Comparison of ENCODE assay signal across 15 mouse cellular contexts in genomic region chr6:121116434-121116833, GRCm38 (mm10).
"Had no signal": no experiment of that assay in that cellular context is flagged by ENCODE, and none has a peak within 500 bp of the region (broad histone marks: within the 10 kb centered on the region; RNA-seq: fewer than 3 reads in every experiment).

No protein-coding gene starts in this region.

- H3K27me3 ChIP-seq: limb, embryonic 12.5 days; liver, embryonic 13.5 days had no signal

- DNase-seq: kidney, adult 8-10 months; liver, embryonic 13.5 days; lung, embryonic 14.5 days; lung, postnatal 10 days; right cerebral cortex, postnatal 25 days; thymus, adult 2 months; thymus, postnatal 25 days had no signal

- ATAC-seq: hindbrain, embryonic 16.5 days; inflammation-experienced regulatory T-cells, adult 6 months; intestine, postnatal 0 days; midbrain, embryonic 16.5 days had no signal

- H3K36me3 ChIP-seq: limb, embryonic 12.5 days; liver, embryonic 13.5 days had no signal

- H3K9me3 ChIP-seq: limb, embryonic 12.5 days; liver, embryonic 13.5 days had no signal

- H3K9ac ChIP-seq: limb, embryonic 12.5 days; liver, embryonic 13.5 days; lung, embryonic 14.5 days had no signal

- H3K4me3 ChIP-seq: layer of hippocampus, adult 2 months; limb, embryonic 12.5 days; liver, embryonic 13.5 days had no signal

- H3K4me2 ChIP-seq: limb, embryonic 12.5 days; liver, embryonic 13.5 days; lung, embryonic 14.5 days; midbrain, embryonic 11.5 days had no signal

- H3K27ac ChIP-seq: kidney, postnatal 0 days; layer of hippocampus, adult 2 months; limb, embryonic 12.5 days; liver, embryonic 13.5 days had no signal
